Mouse (Mus musculus): ENCODE results near the gene Ammecr1. TPM values are rescaled to one million over a fixed set of nuclear protein-coding genes. Genes with fewer than 3 reads are reported as not detected.

The Ammecr1 gene
- 0.69 and 0.86 TPM in 2 replicates for polyA plus RNA-seq (2012; rRNA removed)

DNA sequence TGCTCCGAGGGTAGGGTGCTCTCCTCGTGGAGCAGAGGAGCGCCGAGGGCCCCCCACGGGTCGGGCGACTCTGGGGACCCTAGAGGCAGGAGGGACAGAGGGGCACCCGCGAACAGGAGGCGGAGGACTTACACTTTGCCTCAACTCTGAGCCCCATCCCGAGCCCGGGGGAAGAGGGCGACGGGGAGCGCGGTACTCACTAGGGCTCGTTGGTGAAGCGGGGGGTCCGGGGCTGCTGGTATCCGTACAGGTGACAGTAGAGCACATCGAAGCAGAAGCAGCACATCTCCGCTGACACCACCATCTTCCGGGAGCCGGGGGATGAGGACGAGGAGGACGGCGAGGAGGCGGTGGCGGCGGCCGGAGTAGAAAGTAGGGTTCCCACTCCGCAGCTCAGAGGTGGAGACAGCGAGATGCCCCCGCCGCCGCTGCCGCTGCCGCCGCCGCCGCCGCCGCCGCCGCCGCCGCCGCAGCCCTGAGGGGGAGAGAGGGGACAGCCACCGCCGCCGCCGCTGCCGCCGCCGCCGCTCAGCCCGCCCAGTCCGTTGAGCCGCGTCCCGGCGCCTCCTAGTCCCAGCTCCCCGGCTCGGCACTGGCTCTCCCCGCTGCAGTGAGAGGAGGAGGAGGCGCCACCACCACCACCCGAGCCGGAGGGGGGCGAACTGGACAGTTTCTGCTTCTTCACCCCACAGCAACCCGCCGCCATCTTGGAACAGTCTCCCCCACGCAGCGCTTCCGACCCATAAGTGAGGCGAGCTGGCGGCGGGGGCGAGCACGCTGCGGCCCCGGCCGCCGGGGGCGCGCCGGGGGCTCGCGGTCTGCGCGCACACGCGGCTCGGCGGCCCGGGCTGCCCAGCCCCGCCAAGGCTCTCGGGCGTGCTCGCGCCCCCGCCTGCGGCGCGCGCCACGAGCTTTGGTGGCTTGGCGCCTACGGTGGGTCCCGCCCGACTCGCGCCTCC lies at the start of gene Ammecr1:
Ammecr1 (minus strand) TSS at position 721 of the 959 bp plus-strand sequence.
- DNase-seq (ENCODE audit: low read depth), result no peak

DNA sequence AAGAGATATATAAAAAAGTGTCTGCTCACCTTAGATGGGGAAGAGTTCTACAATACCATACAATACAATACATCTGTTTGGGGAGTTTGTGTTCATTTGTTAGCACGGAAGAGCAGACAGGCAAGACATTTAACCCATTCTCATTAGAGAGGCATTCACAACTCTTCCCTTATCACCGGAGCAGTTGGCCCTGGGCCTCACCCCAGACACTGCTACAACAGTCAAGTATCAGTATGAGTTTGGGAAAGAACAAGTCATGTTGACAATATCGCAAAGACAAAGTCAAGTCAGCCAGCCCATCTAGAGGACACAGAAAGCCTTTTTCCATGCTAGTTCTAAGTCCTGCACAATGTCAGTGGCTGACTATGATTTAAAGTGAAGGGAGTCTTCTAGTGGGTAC lies 47.6 kb upstream of the Ammecr1 start:
- DNase-seq (ENCODE audit: low read depth), result no peak

DNA sequence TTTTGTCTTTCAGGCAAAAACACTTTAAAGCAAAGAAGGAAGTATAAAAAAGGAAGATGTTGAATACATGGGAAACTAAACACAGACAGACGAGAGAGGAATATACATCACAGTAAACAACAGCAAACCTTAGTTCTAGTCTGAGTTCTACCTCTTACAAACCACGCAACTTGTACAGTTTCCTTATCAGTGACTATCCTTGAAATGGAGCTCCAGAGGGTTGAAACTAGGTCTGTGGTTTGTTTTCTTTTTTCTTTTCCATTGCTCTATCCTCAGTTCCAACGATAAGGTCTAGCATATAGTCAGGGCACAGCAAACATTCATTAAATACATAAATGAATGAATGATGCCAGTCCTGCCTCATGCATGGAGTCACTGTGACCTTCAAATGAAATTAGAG lies 45.8 kb upstream of the Ammecr1 start:
- no peak for DNase-seq (ENCODE audit: low read depth)

DNA sequence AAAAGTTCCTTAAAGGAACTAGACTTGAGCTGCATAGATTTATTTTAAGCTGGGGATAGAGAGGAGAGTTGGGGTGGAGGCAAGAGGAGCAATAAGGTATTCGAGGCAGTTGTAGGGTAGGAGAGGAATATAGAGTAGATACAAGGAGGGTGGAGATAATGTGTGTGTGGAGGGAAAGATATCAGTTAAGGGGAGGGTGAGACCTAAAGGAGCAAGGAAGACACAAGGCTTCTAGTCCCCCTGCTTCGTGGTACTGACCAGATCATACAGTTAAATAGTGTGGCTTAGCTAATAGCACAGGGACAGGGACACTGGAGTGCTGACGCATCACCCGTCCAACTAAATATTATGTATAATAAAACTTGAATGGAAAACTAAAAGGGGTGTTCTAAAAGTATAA lies 45.3 kb upstream of the Ammecr1 start:
- no peak for DNase-seq (ENCODE audit: low read depth)

DNA sequence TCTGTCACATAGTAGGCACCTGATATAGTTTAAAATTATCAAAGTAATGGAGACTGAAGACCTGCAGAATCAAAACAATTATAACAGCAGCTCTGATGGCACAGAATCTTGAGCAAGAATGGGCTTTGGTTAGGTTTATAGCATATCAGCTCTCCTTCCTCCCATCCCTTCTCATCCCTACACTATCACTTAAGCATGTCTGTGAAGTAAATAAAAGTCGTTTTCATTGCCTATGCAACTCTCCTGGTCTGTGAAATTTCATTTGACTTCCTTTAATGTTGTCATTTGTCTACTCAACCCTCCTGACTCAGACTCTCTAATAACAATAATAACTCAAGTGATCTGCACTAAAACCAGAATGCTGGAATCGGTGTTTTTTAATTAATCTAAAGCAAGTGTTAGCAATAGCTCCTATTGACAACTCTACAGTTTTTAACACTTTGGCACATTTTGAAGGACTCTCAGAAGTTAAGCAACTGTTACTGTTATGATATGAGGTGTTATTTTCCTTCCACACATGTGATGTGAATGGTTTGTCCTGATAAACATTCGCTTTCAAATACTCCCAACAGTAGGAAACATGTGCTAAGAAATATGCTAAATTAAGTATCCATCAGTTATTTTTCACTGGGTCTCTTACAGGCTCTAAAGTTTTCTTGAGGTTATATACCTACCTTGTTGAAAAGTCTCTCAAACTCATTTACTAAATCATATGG lies 37.8 kb upstream of the Ammecr1 start:
- no peak for DNase-seq (ENCODE audit: low read depth)

DNA sequence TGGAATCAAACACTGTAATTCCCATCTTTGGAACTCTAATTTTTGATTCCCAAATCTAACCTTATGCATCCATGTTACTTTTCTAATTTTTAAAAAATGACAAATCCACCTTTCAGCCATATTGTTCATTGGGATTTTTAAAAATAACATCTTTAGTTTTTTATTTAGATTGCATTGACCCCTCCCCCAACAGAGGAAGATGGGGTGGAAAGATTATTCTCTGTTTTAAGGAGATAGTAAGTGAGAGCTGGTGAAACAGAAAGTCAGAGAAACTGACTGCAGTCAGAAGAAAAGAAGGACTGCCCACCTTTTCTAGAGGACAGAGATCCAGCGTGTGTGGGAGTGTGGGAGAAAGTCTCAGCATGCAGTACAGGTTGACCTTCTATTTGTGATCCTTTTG lies 30.7 kb upstream of the Ammecr1 start:
- no peak for DNase-seq (ENCODE audit: low read depth)

DNA sequence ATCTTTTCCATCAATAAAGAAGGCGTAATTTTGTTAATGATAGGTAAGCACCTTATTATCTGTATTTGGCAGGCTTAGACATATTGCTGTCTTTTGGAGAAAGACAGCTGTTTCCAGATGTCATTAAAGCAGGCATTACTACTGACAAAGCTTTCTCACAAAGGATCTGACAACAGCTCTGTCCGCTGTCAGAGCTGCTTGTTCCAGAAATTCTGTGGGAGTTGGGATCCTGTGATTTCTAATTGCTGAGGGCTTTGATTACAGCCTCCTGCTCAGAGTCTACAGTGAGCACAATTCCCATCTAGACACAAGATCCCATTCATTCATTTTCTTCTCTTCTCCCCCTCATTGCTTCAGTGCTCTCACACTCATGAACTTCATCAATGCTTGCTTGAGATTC lies 28.0 kb upstream of the Ammecr1 start:
- DNase-seq (ENCODE audit: low read depth), result no peak

DNA sequence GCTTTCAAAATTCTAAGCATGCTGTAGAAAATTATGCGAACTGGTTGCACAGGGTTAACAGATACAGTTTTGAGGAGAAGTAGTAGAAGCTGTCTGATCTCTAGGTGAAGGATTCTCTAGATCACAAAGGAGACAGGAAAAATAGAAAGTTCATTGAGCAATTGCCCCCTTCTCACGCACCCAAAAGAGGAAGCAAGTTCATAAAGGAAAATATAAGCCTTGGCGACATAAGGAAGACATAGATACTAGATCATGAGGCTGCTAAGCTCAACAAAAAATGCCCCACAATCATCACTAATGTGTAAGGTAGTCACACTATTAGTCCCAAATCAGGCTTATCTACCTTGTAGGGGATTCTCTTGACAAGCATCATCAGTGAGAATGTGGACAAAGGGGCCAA lies 17.6 kb upstream of the Ammecr1 start:
- no peak for DNase-seq (ENCODE audit: low read depth)

DNA sequence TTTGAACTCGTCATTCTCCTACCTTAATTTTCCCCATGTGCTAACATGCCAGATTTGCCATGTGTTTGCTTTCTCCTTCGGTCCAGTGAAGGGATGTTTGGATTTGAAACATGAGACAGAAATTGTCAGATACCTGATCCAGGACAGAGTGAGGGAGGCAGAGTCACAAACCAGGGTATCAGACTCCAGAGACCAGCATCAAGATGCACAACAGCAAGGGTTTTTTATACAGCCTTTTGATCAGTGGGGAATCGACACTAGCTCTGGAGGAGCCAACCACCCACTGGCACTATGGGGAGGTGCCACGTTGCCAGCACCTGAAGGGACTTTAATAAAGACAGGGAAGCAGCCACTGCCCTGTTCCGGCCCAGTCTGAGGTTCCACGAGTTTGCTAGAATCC lies 17.1 kb upstream of the Ammecr1 start:
- no peak for DNase-seq (ENCODE audit: low read depth)

DNA sequence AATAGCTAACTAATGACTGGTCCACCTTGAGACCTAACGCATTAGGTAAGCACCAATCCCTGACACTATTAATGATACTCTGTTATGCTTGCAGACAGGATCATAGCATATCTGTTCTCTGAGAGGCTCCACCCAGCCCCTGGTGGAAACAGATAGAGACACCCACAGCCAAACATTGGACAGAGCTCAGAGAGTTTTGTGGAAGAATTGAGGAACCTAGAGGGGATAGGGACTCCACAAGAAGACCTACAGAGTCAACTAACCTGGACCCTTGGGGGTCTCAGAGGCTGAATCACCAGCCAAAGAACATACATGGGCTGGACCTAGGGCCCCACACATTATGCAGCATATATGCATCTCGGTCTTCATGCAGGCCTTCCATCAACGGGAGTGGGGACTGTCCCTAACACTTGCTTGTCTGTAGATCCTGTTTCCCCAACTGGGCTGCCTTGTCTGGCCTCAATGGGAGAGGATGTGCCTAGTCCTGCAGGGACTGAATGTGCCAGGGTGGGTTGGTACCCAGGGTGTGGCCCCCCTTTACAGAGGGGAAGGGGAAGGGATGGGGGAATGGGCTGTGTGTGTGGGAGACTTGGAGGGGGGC lies 15.1 kb upstream of the Ammecr1 start:
- DNase-seq (ENCODE audit: low read depth), result no peak

DNA sequence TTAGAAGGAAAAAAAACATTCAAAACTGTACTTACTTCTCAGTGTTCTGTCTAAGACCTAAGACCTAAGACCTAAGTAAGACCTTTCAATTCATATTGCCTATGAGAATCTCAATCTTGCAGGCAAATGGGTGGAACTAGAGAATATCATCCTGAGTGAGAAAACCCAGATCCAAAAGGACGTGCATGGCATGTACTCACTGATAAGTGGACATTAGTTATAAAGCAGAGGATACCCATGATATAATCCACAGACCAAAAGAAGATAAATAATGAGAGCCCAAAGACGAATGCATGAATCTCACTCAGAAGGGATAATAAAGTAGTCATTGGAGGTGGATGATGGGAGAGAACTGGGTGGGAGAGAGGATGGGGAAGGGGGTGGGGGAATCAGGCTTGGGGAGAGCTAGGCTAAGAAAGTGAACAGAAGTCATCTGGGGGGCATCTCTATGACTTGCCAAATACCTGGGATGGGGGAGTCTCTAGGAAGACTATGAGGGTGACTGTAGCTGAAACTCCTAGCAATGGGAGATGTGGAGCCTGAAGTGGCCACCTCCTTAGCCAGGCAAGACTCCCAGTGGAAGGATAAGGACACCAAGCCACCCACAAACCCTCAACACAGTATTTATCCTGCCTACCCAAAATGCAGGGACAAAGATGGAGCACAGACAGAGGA lies 14.5 kb upstream of the Ammecr1 start:
- DNase-seq (ENCODE audit: low read depth), result no peak

DNA sequence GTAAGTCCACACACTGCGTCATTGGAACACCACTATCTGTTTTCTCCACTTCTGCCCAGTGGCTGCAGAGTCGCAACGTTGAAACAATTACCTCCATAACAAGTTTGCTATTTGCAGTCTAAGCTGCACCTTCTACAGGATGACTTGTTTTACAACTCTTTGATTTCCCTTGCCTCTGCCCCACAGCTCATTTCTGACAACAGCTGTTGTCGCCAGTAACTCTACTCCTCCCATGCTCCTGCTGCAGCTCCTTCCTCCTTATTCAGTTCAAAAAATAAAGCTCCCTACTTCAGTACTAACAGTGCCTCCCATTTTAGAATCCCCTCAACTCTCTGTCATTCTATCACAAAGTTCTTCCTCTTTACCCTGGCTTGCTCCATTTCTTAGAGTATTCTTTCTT lies 12.7 kb upstream of the Ammecr1 start:
- no peak for DNase-seq (ENCODE audit: low read depth)

DNA sequence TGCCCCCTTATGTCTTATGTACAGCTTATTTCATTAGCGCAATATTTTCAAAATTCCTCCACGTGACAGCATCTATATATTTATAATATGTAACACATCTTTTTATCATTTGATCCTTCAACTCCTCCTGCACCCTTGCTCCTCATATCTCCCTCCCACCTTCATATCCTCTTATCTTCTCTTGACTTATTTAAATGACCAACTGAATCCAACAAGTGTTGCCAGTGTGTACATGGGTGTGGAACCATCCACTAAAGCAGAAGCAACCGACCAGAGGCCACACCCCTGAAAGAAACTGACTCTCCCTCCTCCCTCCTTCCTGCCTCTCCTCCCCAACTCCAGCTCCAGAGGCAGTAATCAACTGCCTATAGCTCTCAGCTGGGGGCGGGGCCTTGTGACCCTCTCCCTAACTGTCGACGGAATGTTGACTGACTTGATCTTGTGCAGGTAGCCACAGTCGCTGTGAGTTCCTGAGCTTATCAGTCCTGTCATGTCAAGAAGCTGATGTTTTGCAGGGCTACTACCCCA lies 6.0 kb upstream of the Ammecr1 start:
- DNase-seq (ENCODE audit: low read depth), result no peak

DNA sequence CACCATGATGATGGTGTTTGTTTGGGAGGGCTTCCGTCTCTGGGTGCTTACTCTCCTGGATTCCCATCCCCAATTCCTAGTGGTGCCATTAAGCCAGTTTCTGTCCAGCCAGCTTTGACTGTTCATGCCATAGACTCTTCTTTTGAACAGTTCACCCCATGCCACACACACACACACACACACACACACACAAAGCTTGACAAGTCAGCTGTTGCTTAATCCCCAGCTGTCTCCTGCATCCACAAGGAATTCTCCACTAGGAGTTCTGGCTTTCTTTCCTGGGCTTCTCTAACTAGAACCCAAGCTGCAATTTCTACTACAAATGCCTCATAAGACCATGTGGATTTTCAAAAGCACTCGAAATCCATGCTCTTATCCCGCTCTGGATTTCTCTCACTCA lies 5.2 kb upstream of the Ammecr1 start:
- DNase-seq (ENCODE audit: low read depth), result no peak

DNA sequence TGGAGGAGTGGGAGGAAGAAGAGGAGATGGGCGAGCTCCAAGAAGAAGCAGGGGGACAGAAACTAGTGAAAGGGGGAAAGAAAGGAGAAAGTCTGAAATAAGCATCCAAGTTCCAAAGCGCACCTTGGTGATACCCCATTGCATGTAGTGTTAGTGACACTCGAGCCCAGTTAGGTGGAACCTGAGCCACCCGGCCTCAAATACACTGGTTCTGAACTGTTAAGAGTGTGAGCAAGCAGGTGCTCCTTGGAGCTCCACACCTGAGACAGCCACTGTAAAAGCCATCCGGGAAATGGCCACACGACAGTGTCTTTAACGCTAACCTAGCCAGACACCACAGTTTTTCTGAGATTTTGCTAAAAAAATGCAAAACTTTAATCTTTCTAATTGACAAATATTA lies 539 bp upstream of the Ammecr1 start:
- no peak for DNase-seq (ENCODE audit: low read depth)

DNA sequence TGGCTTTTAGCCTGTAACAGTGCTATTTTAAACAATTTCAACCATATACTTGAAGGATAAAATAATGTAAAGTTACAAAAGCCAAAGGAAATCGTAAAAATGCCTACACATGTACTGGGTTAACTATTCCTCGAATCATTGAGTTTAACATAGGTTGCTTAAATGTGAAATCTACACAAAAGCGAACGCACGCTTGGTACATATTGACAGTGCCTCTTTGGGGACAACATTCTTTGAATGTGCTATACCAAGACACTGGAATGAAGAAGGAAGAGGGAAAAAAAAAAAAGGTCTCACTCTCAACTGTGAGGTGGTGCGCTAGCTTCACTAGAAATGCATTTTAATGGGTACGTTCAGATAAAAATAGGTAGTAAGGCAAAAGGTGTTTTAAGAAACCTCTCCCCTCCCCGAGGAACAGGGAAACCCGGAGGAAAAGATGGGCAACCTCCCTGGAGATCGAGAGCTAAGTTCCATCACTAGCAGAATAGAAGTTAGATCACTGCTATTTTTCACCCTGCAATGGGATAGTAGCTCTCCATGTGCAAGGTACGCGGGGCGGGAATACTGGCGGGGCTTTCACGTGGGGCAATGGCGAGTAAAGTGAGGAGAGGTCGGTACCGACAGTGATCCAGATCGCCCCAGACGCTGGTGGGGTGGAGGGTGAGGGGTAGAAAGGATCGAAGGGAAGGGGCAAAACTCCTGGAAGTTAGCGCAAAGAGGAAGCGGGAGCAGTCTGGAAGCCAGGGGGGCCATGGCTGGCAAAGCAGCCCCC lies 1.1 kb downstream of the Ammecr1 start:
- no peak for DNase-seq (ENCODE audit: low read depth)

DNA sequence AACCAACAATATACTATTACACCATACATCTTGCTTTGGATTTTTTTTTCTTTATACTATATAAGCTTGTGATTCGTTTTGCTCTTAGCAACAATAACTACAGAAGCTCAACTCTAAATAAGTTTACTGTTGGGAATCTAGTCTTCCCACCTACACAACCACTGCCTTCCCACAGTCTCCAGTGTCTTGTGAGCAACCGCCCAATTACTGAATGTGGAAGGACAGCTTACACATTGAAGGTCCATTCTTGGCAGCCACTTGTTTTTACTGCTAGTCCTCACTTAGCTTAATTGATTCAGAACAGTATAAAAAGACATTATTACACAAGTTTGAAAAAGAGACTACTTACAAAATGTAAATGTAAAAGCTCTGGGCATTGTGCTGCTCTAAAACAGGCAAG lies 6.1 kb downstream of the Ammecr1 start:
- no peak for DNase-seq (ENCODE audit: low read depth)

DNA sequence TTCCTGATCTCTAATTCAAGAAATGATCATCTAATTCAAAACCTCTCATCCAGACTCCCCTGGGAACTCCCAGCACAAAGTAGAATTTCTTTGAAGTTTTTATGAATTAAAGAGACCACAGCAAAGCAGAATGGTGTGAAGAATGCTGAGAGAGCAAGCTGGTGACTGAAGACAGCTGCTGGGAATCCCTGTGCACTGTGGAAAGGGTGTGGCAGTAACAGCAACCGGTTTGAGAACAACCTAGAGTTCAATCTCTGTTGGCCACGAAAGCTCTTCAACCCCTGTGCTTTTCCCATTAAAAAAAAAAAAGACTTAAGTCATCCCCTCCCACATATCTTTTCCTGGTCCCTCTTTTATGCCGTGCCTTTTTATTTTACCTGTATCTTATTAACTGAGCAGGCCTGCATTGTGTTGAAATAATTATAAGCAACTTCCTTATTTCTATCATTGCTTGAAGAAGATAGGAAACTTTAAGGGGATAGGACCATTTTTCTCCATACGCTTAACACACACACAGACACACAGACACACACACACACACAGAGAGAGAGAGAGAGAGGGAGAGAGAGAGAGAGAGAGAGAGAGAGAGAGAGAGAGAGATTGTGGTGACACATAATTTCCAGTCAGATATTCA lies 6.7 kb downstream of the Ammecr1 start:
- no peak for DNase-seq (ENCODE audit: low read depth)

DNA sequence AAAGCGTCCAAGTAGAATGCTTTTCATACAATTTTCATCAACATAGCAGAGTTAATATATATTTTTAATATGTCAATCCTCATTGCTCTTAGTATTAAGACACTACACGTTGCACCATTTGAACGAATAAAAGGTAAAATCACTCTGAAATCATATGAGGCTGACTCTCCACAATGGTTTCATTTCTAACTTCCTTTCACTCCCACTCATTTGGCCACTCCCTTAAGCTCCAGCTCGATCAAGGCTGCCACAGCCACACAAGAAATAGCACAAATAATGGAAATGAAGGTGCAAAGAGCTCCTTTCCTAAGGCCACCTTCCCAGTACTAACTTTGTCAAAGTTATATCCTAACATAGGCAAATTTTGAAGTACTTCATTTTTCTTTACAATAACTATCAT lies 38.1 kb downstream of the Ammecr1 start:
- DNase-seq (ENCODE audit: low read depth), result no peak

DNA sequence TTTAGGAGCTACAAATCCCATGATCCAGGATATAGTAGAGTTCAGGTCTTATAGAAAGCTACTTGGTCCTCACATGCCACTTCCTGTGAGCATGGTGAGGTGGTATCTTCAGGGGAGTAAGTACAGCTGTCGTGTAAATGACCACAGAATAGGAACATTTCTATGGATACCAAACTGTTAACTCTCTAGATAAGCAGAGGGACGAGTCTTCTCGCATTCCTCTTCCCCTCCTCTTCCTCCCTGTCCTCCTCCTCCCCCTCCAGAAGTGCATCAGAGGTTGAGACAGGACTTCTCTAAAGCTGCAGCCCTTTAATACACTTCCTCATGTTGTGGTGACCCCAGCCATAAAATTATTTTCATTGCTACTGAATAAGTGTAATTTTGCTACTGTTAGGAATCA lies 49.1 kb downstream of the Ammecr1 start:
- DNase-seq (ENCODE audit: low read depth), result no peak

DNA sequence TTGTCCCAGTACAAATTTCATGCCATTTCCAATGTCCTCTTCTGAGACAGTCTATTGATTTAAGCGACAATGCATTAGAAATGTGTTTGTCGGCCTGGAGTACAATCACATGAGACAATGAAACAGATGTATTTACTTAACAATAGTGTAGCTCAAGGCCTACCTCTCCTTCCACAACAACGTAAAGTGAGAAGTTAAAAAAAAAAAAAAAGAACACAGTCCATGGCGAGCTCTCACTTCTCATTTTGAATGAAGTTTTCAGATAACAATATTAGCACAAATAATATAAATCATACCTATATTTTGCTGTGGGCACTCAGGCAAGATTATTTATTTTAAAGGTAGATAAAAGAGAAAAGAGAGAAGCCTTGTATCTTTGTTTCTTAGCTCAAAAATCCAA lies 49.8 kb downstream of the Ammecr1 start:
- no peak for DNase-seq (ENCODE audit: low read depth)

Data from gonadal fat pad, adult 2 months (tissue).